Mouse (Mus musculus): ENCODE results near the gene Trim10. TPM values are rescaled to one million over a fixed set of nuclear protein-coding genes. Genes with fewer than 3 reads are reported as not detected.
A peak's percentile ranks its signal among the peaks of the same experiment; 100 is the strongest.
"Not testable (repeated sequence)": the region's sequence is repeated elsewhere in the genome, so short reads cannot be mapped to it uniquely, and the experiment has no call there.

The Trim10 gene
- 1.4 and 1.9 TPM in 2 replicates for polyA plus RNA-seq (2015; fragmentation: Nextera tagmentation; extraction: Ambion mirVana)

GRCm38 (mm10) chr17:36869284-36869954 is at the start of gene Trim10:
TSS of gene Trim10 (plus strand) at chr17:36869574.
- Histone ChIP-seq H3K9ac (replicated peaks) (no peak within 1 kb of the TSS), H3K27me3 (replicated peaks) (peaks cover 8% of the 10 kb centered on the region), H3K4me2 (no peak within 1 kb of the TSS), H3K27ac (replicated peaks) (no peak within 1 kb of the TSS), H3K36me3 (no peaks in the 10 kb centered on the region), H3K9me3 (replicated peaks) (no peaks in the 10 kb centered on the region), H3K4me1 (peaks cover 9% of the 10 kb centered on the region), H3K4me3 (replicated peaks) (no peak within 1 kb of the TSS)
- 78% methylated on average over 4 of the region's 4 CpGs for WGBS
- ATAC-seq (ENCODE audit: low FRiP score): no peak

- Histone ChIP-seq H3K36me3 (no peaks in the 10 kb centered on the region), H3K4me3 (replicated peaks) (no peak overlapping the region), H3K27ac (replicated peaks) (no peak overlapping the region), H3K4me2 (no peak overlapping the region), H3K4me1 (no peaks in the 10 kb centered on the region), H3K27me3 (replicated peaks) (0 out of 2 replicates have a peak, but pooled peaks cover 3% of the 10 kb centered on the region), H3K9me3 (replicated peaks) (no peaks in the 10 kb centered on the region), H3K9ac (replicated peaks) (no peak overlapping the region)
- no peak for ATAC-seq (ENCODE audit: low FRiP score)
These were observed 45.4 kb upstream of the Trim10 start for GRCm38 (mm10) chr17:36824005-36824404.

- H3K4me2 ChIP-seq: peak overlapping the region; percentile 50
- ATAC-seq (ENCODE audit: low FRiP score): peak; percentile 90
- 38% methylated on average over 4 of the region's 4 CpGs for WGBS
- no peaks in the 10 kb centered on the region for H3K4me1 ChIP-seq
- H3K4me3 ChIP-seq (replicated peaks): no peak overlapping the region
- H3K9ac ChIP-seq (replicated peaks): no peak overlapping the region
- no peaks in the 10 kb centered on the region for H3K9me3 ChIP-seq (replicated peaks)
- H3K27me3 ChIP-seq (replicated peaks): 0 out of 2 replicates have a peak, but pooled peaks cover 3% of the 10 kb centered on the region
- no peaks in the 10 kb centered on the region for H3K36me3 ChIP-seq
- no peak overlapping the region for H3K27ac ChIP-seq (replicated peaks)
These were observed 43.8 kb upstream of the Trim10 start for GRCm38 (mm10) chr17:36825525-36825924.

- not testable (repeated sequence) for H3K27ac ChIP-seq (replicated peaks); H3K9ac ChIP-seq (replicated peaks); H3K27me3 ChIP-seq (replicated peaks); H3K4me3 ChIP-seq (replicated peaks); H3K9me3 ChIP-seq (replicated peaks); H3K36me3 ChIP-seq; H3K4me1 ChIP-seq
- peak overlapping the region; percentile 50 for H3K4me2 ChIP-seq
- peak; percentile 89 for ATAC-seq (ENCODE audit: low FRiP score)
- WGBS: 11% methylated on average over 5 of the region's 5 CpGs
These were observed 43.4 kb upstream of the Trim10 start for GRCm38 (mm10) chr17:36826002-36826401.

- H3K9ac ChIP-seq (replicated peaks): no peak overlapping the region
- ATAC-seq (ENCODE audit: low FRiP score): no peak
- H3K9me3 ChIP-seq (replicated peaks): no peaks in the 10 kb centered on the region
- no peak overlapping the region for H3K4me2 ChIP-seq
- 84% methylated on average over 2 of the region's 2 CpGs for WGBS
- 0 out of 2 replicates have a peak, but pooled peaks cover 3% of the 10 kb centered on the region for H3K27me3 ChIP-seq (replicated peaks)
- no peak overlapping the region for H3K4me3 ChIP-seq (replicated peaks)
- H3K27ac ChIP-seq (replicated peaks): no peak overlapping the region
- H3K4me1 ChIP-seq: no peaks in the 10 kb centered on the region
- H3K36me3 ChIP-seq: no peaks in the 10 kb centered on the region
These were observed 40.9 kb upstream of the Trim10 start for GRCm38 (mm10) chr17:36828488-36828887.

GRCm38 (mm10) chr17:36830470-36830869 is 38.9 kb upstream of the Trim10 start:
- no peak for ATAC-seq (ENCODE audit: low FRiP score)
- WGBS: 85% methylated on average over 3 of the region's 3 CpGs
- no peaks in the 10 kb centered on the region for H3K9me3 ChIP-seq (replicated peaks)

GRCm38 (mm10) chr17:36832694-36833093 is 36.7 kb upstream of the Trim10 start:
- Histone ChIP-seq H3K4me1 (peaks cover 12% of the 10 kb centered on the region), H3K9ac (replicated peaks) (no peak overlapping the region), H3K4me2 (no peak overlapping the region), H3K9me3 (replicated peaks) (no peaks in the 10 kb centered on the region), H3K27me3 (replicated peaks) (0 out of 2 replicates have a peak, but pooled peaks cover 3% of the 10 kb centered on the region), H3K27ac (replicated peaks) (no peak overlapping the region), H3K36me3 (no peaks in the 10 kb centered on the region), H3K4me3 (replicated peaks) (no peak overlapping the region)
- 58% methylated on average over 4 of the region's 4 CpGs for WGBS
- no peak for ATAC-seq (ENCODE audit: low FRiP score)

More at GRCm38 (mm10) chr17:36830470-36830869, 38.9 kb upstream of the Trim10 start:
- H3K27ac ChIP-seq (replicated peaks): no peak overlapping the region
- no peaks in the 10 kb centered on the region for H3K36me3 ChIP-seq
- H3K4me3 ChIP-seq (replicated peaks): no peak overlapping the region
- 0 out of 2 replicates have a peak, but pooled peaks cover 3% of the 10 kb centered on the region for H3K27me3 ChIP-seq (replicated peaks)
- H3K4me2 ChIP-seq: no peak overlapping the region
- no peak overlapping the region for H3K9ac ChIP-seq (replicated peaks)
- no peaks in the 10 kb centered on the region for H3K4me1 ChIP-seq

GRCm38 (mm10) chr17:36835591-36836426 is 33.6 kb upstream of the Trim10 start:
- ATAC-seq (ENCODE audit: low FRiP score): no peak
- Histone ChIP-seq H3K27ac (replicated peaks) (peak overlapping the region; percentile 95; the same call in 1 of the 2 replicates), H3K4me3 (replicated peaks) (peak overlapping the region; percentile 84), H3K9me3 (replicated peaks) (no peaks in the 10 kb centered on the region), H3K4me1 (peaks cover 30% of the 10 kb centered on the region), H3K9ac (replicated peaks) (0 out of 2 replicates have a peak overlapping the region, but pooled peaks have one; percentile 45), H3K27me3 (replicated peaks) (no peaks in the 10 kb centered on the region), H3K36me3 (no peaks in the 10 kb centered on the region), H3K4me2 (peak overlapping the region; percentile 63)
- 34% methylated on average over 12 of the region's 12 CpGs for WGBS

- Histone ChIP-seq H3K4me3 (replicated peaks) (peak overlapping the region; percentile 84), H3K36me3 (no peaks in the 10 kb centered on the region), H3K4me1 (peaks cover 33% of the 10 kb centered on the region), H3K9ac (replicated peaks) (peak overlapping the region; percentile 45), H3K27ac (replicated peaks) (peak overlapping the region; percentile 95), H3K4me2 (peak overlapping the region; percentile 63), H3K9me3 (replicated peaks) (no peaks in the 10 kb centered on the region), H3K27me3 (replicated peaks) (no peaks in the 10 kb centered on the region)
- WGBS: 15% methylated on average over 3 of the region's 3 CpGs
- peak; percentile 57 for ATAC-seq (ENCODE audit: low FRiP score)
These were observed 33.0 kb upstream of the Trim10 start for GRCm38 (mm10) chr17:36836427-36836812.

- no peaks in the 10 kb centered on the region for H3K9me3 ChIP-seq (replicated peaks)
- peak within 1 kb of the TSS; percentile 84 for H3K4me3 ChIP-seq (replicated peaks)
- H3K4me1 ChIP-seq: peaks cover 33% of the 10 kb centered on the region
- peak; percentile 99 for ATAC-seq (ENCODE audit: low FRiP score)
- H3K9ac ChIP-seq (replicated peaks): peak within 1 kb of the TSS; percentile 80
- H3K36me3 ChIP-seq: no peaks in the 10 kb centered on the region
- peak within 1 kb of the TSS; percentile 63 for H3K4me2 ChIP-seq
- H3K27me3 ChIP-seq (replicated peaks): no peaks in the 10 kb centered on the region
- H3K27ac ChIP-seq (replicated peaks): peak within 1 kb of the TSS; percentile 95
- WGBS: under 1% methylated on average over 58 of the region's 58 CpGs
These were observed 32.3 kb upstream of the Trim10 start, which contains the start of gene Trim26 for GRCm38 (mm10) chr17:36836874-36837647. TSS of gene Trim26 (plus strand) at chr17:36837134.

GRCm38 (mm10) chr17:36839001-36839400 is 30.4 kb upstream of the Trim10 start:
- H3K27me3 ChIP-seq (replicated peaks): no peaks in the 10 kb centered on the region
- no peak overlapping the region for H3K4me2 ChIP-seq
- H3K9ac ChIP-seq (replicated peaks): no peak overlapping the region
- H3K36me3 ChIP-seq: no peaks in the 10 kb centered on the region
- no peak overlapping the region for H3K4me3 ChIP-seq (replicated peaks)
- peaks cover 33% of the 10 kb centered on the region for H3K4me1 ChIP-seq
- WGBS: 88% methylated on average over 5 of the region's 5 CpGs
- ATAC-seq (ENCODE audit: low FRiP score): no peak
- H3K27ac ChIP-seq (replicated peaks): no peak overlapping the region
- no peaks in the 10 kb centered on the region for H3K9me3 ChIP-seq (replicated peaks)

Data from neural tube, embryonic 15.5 days (tissue).